In genomic region chr6:124672100-124672499, GRCm38 (mm10) we compare ENCODE assay signal across 1 mouse cellular context.
A peak's percentile ranks its signal among the peaks of the same experiment; 100 is the strongest.
TF ChIP-seq lines count a peak whose summit lies in the region.

No protein-coding gene starts in this region.

TF ChIP-seq in MEL, 35 proteins besides CTCF, POLR2A, EP300 and RAD21:
- 0 out of 2 replicates have a peak, but pooled peaks have one; percentile 27 for TF ChIP-seq GATA1 (IDR thresholded peaks at IDR 0.05; ENCODE audit: low read depth, low read length)
- TF ChIP-seq E2F4 (IDR thresholded peaks at IDR 0.05; ENCODE audit: borderline replicate concordance, low read depth, low read length), result no peak
- TF ChIP-seq ZNF384 (IDR thresholded peaks at IDR 0.05; ENCODE audit: low read depth, low read length), result no peak
- no peak for TF ChIP-seq UBTF (IDR thresholded peaks at IDR 0.05; ENCODE audit: borderline replicate concordance, insufficient read depth, low read depth, low read length)
- TF ChIP-seq BHLHE40 (IDR thresholded peaks at IDR 0.05; ENCODE audit: borderline replicate concordance, low read depth, low read length), result no peak
- no peak for TF ChIP-seq NELFE (IDR thresholded peaks at IDR 0.05; ENCODE audit: low read depth, low read length)
